Mouse (Mus musculus): Measurements from ENCODE around the gene Kif1a. TPM values are rescaled to one million over a fixed set of nuclear protein-coding genes. Genes with fewer than 3 reads are reported as not detected.
A peak's percentile ranks its signal among the peaks of the same experiment; 100 is the strongest.

Kif1a gene
- 1.4 and 2.7 TPM in 2 replicates for polyA plus RNA-seq (2012; rRNA removed)

DNA sequence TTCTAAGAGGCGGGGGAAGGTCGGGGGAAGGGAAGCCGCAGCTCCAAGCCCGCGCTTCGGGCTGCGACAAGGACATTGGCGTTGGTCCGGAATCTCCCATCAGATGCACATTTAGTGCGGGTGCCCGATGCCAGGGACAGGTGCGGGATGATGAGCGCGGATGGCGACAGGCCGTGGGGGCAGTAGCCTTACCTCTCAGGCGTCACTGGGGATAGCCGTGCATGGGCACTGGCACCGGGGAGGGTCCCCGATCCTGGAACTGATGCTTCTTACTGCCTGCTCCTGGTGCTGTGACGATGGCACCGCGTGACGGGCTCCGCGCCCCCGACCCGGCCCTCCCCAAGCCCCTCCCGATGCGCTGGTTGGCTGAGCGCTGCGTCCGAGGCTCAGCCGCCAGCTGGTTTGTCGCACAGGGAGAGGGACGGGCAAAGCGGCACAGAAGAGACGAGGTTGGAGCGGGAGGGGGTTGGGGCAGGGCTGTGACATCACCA, at the start of gene Kif1a:
Kif1a (minus strand) TSS at position 381 of the 491 bp plus-strand sequence.
- WGBS: 1% methylated on average over 39 of the region's 39 CpGs
- DNase-seq (ENCODE audit: low read depth, low spot score): no peak

DNA sequence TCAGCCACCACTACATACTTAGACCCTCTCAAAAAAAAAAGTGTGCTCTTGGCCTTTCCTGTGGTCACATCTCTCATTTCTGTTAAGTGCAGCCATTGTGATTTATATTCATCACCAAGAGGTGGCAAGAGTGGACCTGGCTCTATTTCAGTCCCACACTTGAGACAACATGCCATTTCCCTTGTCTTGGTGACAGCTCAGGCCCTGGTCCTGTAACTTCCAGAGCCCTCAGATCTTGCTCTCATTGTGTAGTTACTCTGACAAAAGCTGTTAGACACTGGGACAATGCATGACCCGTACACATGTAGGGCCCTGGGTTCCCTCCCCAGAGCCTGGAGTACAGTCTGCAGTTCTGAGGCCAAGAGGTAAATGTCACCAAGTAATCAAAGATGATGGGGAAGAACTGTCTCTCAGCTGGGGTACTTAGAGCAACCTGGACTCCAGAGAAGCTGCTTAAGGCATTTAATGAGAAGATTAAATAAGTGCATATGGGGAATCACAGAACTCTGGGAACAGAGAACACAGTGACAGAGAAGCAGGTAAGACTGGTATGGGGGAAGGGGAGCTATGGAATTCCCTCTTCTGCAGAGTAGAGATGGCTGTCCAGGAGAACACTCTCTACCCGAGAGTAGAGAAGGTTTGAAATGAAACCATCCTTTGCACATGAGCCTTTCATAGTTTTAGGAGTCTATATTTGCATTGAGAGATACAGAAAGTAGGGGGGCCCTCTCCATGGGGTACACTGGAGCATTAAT, 49.3 kb upstream of the Kif1a start:
- DNase-seq (ENCODE audit: low read depth, low spot score): no peak

DNA sequence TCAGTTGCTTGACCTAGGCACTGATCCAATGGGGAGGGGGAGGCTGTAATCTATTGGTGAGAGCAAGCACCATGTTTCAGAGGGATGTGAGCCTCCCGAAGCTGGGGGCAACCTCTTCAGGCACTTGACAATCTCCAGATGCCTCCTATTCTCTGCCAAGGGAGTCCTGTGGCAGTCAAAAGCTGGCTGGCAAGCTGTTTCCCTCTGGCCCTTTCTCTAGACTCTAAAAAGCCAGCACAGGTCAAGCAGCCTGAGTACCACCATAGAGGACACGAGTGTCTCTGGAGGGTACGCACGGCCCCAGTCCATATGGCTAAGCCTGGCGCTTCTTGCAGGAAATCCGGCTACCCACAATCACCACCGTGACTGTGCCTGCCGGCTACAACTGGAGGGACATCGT, 42.4 kb upstream of the Kif1a start:
- 82% methylated on average over 9 of the region's 9 CpGs for WGBS
- no peak for DNase-seq (ENCODE audit: low read depth, low spot score)

More for the DNA sequence above, 49.3 kb upstream of the Kif1a start:
- 74% methylated on average over 2 of the region's 2 CpGs for WGBS

DNA sequence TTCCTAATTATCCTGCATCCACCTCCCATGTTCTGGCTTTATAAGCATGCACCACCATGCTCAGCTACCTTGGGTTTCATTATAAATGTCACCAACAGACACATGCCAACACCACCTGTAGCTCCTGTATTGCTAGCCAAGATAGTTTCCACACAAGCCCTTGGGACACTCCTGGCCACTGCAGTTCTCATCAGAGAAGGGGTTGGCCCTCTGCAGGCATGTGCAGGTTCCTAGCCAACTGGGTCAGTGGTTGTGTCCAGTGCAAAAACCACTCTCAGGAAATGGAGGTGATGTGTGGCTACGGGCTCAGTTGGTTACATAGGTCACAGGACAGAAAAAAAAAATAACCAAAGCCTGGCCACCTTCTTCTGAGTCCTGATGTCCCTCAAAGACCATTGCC, 41.1 kb upstream of the Kif1a start:
- no peak for DNase-seq (ENCODE audit: low read depth, low spot score)
- WGBS: 78% methylated on average over 1 of the region's 1 CpGs

DNA sequence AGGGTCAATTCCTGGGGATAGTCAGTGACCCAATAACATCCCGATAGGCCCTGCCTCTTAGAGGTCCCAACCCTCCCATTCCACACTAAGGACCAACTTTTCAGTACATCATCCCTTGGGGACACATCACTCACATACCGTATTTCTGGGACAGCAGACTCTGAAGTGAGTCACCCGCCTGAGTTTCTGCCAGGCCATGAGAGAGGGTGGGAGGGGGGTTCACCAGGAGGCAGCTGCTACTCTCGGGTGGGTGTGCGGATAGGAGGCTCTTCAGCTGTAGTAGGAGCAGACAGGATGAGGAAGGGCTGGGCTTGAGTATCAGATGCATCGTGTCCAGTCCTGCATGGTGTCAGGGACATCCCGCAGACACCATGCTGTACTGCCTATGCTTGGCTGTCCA, 38.0 kb upstream of the Kif1a start:
- no peak for DNase-seq (ENCODE audit: low read depth, low spot score)
- 74% methylated on average over 7 of the region's 7 CpGs for WGBS

DNA sequence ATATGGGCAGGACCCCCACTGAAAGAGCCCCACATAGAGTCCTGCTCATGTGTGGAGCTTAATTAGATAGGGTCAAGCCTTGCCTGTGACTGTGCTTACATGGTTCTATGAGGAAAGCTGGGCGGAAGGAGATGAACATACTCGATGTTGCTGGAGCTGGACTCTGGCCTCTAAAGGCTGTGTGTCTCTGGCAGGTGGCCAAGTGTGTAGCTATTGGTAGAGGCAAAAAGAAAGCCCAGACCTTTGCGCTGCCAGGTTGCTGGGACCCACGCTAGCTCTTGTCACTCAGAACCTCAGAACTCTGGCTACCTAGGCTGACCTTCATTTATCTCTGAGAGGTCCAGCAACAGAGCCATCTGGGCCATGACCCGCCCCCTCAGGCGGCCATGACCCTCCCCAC, 36.8 kb upstream of the Kif1a start:
- WGBS: 37% methylated on average over 6 of the region's 6 CpGs

DNA sequence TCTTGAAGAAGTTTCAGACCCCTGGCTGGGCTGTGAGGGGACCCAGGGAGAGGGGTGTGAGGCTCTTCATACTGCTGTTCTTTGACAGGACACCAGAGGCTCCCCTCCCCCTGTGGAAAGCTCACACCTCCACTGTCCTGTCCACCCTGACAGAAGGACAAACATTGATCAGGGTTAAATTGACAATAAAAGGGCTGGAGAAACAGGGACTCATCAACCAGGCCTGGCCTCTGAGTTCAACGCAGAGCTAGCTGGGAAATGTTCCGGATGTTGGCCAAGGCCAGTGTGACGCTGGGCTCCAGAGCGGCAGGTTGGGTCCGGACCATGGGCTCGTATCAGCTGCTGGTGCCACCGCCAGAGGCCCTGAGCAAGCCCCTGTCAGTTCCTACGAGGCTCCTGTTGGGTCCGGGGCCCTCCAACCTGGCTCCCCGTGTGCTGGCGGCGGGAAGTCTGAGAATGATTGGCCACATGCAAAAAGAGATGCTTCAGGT, 33.3 kb upstream of the Kif1a start, which contains the start of gene Agxt:
Agxt (plus strand) TSS at position 205 of the 491 bp plus-strand sequence.
- whole genome bisulfite sequencing: 88% methylated on average over 12 of the region's 12 CpGs
- DNase-seq (ENCODE audit: low read depth, low spot score): no peak

More for the DNA sequence above, 36.8 kb upstream of the Kif1a start:
- peak; percentile 90 for DNase-seq (ENCODE audit: low read depth, low spot score)

DNA sequence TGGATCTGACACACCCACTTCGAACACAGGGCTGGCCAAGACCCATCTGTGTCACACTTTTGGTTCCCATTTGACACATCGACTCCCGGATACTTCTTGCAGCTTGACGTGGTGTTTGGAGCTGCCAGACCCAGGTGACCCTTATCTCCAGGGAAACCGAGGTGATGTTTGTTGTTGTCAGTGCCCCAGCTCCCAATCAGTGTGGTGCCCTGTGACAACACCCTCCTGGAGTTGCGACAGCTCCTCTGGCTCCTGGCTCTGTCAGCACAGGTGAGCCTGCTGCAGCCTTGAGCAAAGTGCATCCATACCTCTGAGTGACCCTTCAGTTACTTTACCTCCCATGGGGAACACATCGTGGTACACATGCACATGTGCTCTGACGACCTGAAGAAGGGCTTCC, 30.9 kb upstream of the Kif1a start:
- DNase-seq (ENCODE audit: low read depth, low spot score): no peak
- WGBS: 31% methylated on average over 8 of the region's 8 CpGs

DNA sequence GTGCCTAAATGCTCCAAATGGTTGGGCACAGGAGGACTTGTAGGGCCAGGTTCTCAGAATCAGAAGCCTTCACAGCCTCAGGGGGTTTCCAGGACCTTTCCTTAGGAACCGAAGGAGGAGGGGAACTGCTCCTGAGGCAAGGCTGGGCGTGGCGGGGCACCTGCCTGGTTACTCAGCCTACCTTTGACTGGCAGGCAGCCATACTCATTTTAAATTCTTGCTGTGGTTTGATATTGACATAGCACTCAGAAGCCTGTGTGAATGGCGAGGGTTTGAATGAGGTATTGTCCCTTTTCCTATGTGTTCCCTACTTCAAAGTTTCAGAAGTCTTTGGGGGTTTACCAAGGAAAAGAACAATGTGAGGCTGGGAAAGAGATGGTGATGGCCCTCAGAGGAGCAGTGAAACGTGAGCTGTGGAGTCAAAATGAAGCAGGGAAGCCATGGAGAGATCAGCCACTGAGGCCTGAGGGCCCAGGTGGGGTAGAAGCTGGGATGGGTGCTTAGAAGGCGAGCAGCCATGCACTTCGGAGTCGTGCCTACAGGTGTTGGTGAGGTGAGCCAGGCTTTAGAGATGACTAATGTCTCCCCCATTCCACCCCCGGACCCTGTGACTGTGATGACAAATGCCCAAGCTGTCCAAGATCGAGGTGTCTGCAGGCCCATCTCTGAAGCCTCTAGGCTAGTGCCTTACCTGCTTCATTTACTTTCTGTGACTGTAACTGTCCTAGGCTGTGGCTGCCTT, 28.7 kb upstream of the Kif1a start:
- peak; percentile 56 for DNase-seq (ENCODE audit: low read depth, low spot score)
- WGBS: 39% methylated on average over 10 of the region's 10 CpGs

DNA sequence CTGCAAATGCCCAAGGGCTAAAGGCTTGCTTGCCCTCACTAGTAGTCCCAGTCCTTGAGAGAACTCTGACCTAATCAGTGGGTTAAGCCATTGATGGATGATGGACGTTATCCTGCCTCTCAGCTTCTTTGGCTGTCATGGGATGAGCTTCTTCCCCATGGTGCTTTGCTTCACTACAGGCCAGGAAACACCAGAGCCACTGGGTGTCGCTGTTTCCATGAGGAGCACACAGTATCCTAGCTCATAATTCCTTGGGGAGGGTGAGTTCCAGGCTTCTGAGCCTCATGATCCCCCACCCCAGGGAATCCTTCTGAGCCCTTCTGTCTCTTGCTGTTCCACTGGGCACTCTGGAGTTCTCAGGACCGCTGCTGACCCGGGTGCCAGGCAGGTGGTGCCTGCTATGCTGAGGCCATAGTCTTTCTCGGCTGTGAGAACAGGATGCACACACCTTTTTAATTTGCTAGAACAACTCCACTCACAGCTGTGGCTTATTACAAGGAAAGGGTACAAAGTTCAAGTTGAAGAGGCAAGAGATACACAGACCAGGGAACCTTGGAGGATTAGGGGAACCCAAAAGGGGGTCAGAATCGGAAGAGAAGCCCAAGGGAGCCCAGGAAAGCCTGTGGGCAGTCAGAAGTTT, 27.1 kb upstream of the Kif1a start:
- 9% methylated on average over 6 of the region's 6 CpGs for WGBS
- DNase-seq (ENCODE audit: low read depth, low spot score): peak; percentile 74

DNA sequence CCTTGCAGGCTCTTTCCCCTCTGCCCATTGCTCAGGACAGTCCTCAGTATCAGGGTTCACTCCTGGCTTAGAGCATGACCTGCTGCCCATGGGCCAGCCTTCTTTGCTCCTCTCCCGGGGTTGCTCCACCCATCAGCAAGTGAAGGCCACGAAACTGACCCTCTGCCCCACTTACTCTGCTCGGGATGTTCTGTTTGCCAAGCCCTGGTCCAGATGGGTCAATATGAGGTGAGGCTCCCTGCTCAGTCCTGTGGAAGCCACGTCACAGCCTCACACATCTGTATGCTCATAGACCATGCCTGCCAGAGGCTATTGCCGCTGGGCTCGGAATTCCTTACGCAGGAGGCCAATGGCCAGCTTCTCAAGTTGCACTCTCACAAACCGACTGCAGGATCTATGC, 26.5 kb upstream of the Kif1a start:
- DNase-seq (ENCODE audit: low read depth, low spot score): no peak
- WGBS: 79% methylated on average over 8 of the region's 8 CpGs

DNA sequence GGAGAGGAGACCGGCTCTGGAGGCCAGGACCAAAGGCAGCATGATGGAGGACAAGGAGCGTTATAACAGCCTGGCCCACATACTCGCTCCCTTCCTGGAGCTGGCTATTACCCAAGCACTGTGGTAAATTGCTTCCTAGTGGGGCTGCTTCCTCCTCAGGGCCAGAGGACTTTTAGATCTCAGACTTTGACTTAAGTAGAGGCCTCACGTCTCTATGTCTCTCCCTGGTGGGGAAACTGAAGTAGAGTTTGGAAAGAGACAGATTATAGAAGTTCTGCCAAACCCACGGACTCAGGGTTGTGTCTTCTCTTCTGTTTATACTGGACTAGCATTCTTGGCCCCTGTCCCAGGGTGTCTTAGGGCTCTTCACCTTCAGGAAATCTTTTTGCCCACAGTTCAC, 23.5 kb upstream of the Kif1a start:
- 4% methylated on average over 5 of the region's 5 CpGs for WGBS
- DNase-seq (ENCODE audit: low read depth, low spot score): no peak

DNA sequence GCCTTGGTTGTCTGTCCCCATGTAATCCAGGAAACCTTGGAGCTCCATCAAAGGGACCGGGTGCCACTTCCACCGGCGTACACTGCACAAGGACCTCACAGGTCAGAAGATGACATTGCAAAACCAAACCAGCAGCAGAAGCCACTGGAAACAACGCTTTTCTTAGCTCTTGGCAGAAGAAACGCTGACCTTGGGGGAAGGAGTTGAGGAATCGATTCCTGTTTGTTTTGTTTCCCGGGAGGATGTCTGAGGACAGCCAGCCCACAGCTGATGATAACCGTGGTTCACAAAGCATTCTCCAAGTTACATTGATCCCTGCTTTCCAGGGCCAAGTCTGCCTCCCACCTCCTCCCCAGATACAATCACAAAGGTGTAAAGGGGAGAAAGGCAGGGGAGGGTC, 22.3 kb upstream of the Kif1a start:
- 69% methylated on average over 8 of the region's 8 CpGs for WGBS
- no peak for DNase-seq (ENCODE audit: low read depth, low spot score)

DNA sequence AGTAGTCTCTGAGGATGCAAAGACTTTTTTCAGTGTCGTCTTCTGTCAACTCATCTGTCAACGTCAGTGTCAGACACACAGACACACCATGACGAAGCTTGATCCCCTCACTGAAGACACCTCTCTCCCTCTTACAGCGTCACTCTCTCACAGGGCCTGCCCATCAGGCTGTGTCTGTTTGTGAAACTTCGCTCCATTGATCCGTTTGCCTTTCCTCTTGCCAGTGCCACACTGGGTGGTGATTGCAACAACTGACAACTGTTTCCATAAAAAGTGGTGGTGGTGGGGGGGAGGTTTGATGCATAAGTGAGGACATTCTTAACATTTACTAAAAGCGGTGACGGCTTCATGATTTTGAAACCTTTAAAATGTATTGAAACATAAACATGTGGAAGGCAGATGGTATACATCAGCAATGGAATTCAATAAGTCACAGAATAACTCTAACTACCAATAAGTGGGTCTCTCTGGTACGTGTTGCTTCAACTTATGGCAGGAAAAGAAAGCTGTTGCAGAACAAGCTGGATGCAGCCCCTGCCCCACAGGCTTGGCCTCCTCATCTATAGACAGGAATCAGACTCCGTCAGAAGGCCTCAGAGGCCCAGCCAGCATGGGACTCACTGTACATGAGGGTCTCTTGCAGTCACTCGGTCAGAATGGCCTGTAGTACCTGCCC, 21.6 kb upstream of the Kif1a start:
- 88% methylated on average over 11 of the region's 11 CpGs for WGBS
- no peak for DNase-seq (ENCODE audit: low read depth, low spot score)

DNA sequence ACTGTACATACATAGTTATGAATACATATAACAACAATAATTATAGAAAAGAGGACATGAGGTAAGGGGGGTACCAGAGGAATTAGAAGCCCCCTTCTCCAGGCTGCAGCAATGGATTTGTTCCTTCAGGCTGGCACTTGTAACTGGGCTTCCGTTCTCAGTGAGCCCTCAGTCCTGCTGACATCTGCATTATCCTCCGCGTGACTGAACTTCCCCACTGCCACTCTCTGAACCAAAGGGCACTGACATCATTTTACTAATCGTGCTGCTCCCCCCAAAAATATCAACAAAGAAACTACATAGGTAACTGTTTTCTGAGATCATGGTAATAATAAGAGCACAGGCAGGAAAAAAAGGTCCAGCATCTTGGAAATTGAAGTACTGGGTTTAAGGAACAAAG, 17.1 kb upstream of the Kif1a start:
- DNase-seq (ENCODE audit: low read depth, low spot score): no peak
- WGBS: 53% methylated on average over 4 of the region's 4 CpGs

DNA sequence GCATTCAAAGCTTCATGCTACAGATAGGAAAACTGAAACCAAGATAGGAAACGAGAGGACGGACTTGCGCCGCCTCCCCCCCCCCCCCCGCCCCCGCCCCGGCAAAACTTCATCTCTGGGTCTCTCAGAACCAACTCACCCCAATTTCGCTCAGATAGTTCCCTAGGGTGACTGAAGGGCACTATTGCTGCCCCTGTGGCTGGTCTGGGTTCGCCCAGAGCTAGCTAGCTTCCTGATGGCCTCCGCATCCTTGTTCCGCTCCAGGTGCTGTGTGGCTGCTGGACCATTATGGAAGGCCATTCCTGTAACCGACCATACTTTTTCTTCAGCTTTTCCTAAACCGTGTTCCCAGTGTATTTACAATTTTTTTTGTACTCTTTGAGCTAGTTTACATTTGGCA, 13.7 kb upstream of the Kif1a start:
- 25% methylated on average over 13 of the region's 13 CpGs for WGBS
- no peak for DNase-seq (ENCODE audit: low read depth, low spot score)

DNA sequence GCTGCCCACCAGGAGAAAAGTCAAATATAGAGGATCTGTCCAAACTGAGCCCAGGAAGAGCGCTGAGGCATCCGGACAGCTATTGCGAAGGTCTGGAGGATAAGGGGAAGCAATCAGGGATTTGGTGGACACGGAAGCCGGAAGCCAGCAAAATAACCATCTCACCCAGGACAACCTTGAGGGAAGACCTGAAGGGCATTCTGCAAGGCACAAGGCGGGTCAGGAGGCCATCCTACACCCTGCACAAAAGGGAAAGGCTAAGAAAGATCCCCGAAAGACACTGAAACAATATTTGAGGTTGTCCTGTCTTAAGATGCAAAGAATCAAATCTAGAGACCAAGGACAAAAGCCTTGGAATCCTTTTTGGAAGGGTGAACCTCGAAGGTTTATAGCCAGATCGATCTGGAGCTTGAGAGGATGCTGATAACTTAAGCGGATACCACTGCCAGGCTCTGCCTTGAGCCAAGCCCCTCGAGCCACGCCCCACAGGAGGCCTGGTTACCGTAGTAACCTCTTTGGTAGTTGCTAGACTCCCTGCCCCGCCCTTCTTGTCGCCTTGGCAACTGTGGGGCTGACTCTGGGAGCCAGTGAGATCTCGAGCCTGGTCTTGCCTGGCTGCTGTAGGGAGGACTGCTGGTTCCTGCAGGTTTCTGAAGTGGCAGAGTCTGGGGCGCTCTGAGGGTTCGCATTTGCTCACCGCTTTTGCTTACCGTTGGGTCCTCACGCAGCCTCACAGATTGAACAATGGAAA, 13.1 kb upstream of the Kif1a start:
- DNase-seq (ENCODE audit: low read depth, low spot score): peak; percentile 31

DNA sequence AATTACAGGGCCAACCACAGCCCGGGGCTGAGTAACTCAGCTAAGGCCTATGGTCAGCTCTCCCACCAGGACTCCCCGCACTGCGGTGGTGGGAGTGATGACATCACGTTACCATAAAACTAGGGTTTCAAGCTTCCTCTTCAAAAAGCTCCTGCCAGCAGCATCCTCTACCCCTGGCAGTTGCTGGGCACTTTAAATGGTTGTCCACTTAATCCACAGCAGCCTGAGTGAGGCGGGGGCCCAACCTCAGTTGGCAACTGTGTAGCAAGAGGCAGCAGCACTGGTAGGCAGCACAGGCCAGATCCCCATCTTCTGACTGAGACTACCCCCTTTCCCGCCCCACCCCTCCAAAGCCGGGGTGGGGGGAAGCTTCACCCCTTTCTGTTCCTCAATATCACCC, 949 bp upstream of the Kif1a start:
- DNase-seq (ENCODE audit: low read depth, low spot score): no peak
- 62% methylated on average over 7 of the region's 7 CpGs for WGBS

More for the DNA sequence above, 13.1 kb upstream of the Kif1a start:
- 27% methylated on average over 21 of the region's 21 CpGs for WGBS
